Mouse (Mus musculus) cerebellum, postnatal 4 days (tissue): Measurements from ENCODE around the gene Eif4e1b.

Source experiments
- DNase-seq, 2 experiments: peaks; one replicate each; pipeline ENCODE4 v3.0.0; 2022; ENCODE audit warnings: low spot score in 2 of 2, mixed read lengths in 1 of 2

Gene Eif4e1b

GRCm38 (mm10) chr13:54783698-54784097 is at the start of gene Eif4e1b:
Gene Eif4e1b (plus strand): TSS chr13:54783998.
- DNase-seq = no peak

DNA sequence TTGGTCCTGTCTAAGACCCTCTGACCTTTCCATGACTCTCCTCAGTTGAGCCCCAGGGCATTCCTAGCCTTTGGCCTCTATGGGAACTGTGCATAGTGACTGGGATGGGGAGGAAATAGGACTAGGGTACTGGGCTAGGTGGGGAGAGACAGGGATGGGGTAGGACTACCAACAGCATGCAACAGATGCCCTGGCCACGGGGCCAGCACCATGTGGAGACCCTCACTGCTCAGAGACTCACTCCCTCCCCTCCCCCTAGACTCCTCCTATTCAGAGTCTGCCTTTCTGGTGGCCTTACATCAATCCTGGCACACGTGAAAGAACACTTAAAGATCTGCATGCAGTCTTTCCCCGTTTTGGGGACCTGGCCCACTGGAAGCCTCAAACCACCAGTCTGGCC is 46.9 kb upstream of the Eif4e1b start:
- no peak for DNase-seq

GRCm38 (mm10) chr13:54737488-54738212 is 46.1 kb upstream of the Eif4e1b start:
- no peak for DNase-seq

- peak in 1 of 2 experiments; percentile 49 for DNase-seq
These were observed 45.6 kb upstream of the Eif4e1b start for GRCm38 (mm10) chr13:54738213-54738601.

DNA sequence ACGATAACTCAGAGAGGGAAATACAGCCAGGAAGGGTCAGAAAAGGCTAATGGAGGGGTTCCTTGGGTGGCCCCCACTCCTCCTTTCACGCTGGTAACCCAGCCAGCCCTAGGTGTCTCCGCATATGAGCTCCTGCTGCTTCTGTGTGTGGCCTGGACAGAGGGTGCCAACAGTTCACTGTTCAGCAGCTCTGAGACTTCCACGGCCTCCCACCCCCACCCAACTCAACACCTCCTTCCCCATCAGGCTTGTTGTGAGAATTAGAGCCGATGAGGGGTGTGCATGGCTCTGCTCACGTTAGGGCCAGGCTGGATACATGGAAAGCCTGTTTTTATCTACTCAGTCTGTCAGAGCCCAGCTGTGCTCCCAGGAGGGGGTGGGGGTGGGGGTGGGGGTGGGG is 37.7 kb upstream of the Eif4e1b start:
- no peak for DNase-seq

GRCm38 (mm10) chr13:54746896-54747295 is 36.9 kb upstream of the Eif4e1b start:
- peak in 1 of 2 experiments; percentile 40 for DNase-seq

GRCm38 (mm10) chr13:54748190-54748589 is 35.6 kb upstream of the Eif4e1b start:
- no peak for DNase-seq

DNA sequence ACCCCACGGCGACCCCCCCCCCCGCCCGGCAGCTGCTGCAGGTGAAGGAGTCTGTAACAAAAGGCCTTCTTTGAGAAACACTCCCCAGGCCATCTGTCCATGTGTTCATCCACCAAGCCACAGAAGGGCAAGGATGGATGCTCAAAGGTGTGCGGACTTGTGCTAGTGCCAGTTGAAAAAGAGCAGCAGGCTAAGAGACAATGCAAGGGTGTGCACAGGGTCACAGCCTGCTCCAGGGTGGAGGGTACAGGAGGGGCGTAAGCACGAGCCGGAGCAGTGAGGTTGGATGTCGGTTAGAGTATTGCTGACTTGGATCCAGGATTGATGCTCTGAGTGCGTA is 35.1 kb upstream of the Eif4e1b start:
- DNase-seq = no peak

- DNase-seq = peak; percentile 62 to 77
These were observed 34.5 kb upstream of the Eif4e1b start for GRCm38 (mm10) chr13:54749061-54749863.

DNA sequence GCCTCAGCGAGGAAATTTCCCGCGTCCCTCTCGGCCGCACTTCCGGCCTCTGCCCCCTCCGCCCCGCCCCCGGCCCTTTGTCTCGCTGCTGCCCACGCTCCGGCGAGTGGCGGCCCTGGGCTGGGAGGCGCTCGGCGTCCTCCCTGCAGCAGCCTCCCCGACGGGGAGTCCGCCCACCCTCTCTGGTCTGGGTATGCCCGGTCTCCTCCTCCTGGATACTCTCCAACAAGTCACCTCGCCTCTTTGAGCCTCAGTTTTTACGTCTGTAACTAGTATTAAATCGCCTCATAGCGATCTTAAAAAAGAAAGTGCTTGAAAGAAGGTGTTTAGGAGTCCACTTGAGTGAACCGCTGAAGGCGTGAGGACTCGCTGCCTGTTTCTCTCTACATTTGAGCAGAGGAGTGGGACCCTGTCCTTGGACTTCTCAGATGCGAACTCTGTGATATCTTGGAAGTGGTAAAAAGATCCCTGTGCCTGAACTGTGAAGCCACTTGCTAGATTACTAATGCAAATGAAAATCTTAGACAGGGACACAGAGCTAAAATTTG is 33.9 kb upstream of the Eif4e1b start, which contains the start of gene Gprin1:
Gprin1 (minus strand) TSS at position 11 of the 548 bp plus-strand sequence.
- no peak for DNase-seq

GRCm38 (mm10) chr13:54750699-54751098 is 33.1 kb upstream of the Eif4e1b start:
- no peak for DNase-seq

- no peak for DNase-seq
These were observed 31.1 kb upstream of the Eif4e1b start for GRCm38 (mm10) chr13:54752656-54753055.

- no peak for DNase-seq
These were observed 30.1 kb upstream of the Eif4e1b start for GRCm38 (mm10) chr13:54753733-54754132.

DNA sequence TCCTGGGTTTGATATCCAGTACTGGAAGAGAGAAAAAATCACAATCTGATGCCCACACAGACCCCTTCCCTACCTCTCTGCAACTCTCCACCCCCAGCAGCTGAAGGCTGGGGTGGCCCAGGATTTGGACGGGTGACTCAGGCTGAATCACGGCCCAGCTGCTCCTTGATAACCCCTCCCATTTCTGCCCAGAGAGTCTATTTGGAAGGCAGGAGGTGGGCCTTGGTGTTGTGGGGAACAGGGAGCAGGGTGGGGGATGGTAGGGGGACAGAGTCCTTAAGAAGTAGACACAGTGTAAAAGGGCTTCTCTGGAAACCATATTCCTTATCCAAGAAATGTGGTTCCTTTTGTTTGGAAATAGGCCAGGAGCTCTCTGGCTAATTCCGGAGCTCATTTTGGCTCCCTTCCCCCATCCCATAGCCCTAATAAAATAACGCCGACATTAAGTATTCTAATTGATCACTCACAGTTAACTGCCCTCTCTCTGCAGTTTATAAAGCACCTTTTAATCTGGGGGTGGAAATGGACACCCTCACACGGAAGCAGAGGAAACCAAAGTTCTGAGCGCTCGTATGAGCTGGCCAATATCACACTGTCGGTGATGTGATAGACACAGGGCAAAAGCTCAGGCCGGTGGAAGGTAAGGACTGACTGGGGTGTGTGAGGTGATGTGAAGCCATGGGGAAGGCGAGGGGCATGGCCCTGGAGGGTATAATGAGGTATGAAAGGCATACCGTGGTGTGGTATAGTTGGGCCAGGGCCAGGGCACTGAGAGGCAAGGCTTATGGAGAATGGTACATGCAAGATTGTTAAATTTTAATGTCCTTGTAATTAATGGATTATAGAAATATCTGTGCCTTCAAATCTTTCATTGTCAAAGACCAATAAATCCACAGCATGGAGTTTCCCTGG is 29.4 kb upstream of the Eif4e1b start:
- DNase-seq = no peak

DNA sequence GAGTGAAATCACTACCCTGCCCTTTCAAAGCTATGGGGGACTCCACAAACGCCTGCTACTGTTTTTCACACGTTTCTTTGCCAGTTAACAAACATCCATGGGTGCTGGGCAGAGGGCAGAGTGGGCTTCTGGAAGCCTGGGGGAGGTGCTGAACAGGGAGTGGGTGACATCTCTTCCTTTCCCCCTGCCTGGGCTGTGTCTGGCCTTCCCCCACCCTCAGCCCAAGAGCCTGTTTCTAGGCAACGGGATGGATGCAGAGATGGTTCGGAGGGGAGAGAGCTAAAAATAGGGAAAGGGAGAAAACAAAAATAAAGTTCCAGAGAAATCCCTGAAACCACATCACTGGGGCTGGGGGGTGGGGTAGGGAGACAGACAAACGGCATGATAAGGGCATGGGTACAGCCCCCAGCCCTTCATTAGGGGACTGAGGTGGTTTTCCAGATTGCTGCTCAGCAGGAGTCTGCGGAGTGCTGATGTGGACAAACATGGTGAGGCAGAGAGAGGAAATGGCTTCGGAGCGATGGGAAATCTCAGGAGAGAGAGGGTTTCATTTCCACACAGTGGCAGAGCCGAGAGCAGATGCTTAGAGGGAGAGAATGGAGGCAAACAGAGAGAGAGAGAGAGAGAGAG is 28.5 kb upstream of the Eif4e1b start:
- DNase-seq = no peak

DNA sequence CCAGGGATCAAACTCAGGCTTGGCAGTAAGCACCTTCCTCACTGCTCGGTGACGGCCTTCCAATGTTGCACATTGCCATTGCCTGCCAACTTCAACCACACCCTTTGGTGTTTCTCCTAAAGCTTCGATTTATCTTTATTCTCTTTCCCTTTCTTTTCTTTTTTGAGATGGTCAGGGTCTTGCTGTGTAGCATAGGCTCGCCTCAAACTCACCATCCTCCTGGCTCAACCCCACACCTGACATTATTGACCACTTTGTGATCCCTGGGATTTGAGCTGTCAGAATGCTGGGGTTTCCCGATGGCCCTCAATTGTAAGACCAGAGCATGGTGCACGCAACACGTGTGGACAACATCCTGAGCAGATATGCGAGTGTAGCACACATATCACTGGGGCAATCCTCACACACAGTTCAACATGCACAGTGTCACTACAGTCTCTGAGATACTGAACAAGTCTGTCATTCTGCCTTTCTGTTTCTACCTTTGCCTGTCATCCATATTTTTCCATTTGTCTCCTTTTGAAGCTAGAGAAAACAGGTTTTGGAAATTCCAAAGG is 27.6 kb upstream of the Eif4e1b start:
- no peak for DNase-seq

DNA sequence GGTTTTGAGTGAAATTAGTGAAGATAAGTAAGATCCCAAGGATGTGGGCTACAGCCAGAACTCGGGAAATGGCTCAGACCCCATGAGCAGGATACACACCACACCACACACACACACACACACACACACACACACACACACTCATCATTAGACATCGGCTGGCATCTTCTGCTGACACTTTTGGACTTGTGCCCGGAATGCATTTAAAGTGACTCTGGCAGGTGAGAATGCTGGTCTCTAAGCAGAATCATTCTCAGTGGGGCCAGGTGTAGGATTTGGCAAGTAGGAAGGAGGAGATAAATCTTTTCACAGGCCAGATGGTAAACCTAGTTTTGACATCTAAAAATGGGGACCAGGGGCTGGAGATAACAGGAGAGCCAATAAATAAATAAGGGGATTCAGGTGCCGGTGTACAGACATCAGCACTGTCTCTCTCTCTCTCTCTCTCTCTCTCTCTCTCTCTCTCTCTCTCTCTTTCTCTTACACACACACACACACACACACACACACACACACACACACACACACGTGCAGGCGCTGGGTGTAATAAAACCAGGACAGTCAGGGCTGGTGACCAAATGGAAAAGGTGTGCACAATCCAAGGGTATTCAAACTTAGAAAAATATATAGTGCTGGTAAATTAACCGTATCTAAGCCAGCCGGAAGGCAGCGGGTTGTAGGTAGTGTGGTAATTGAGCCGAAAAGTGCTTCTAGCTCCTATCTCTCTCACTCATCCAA is 26.5 kb upstream of the Eif4e1b start:
- DNase-seq = peak in 1 of 2 experiments; percentile 74

DNA sequence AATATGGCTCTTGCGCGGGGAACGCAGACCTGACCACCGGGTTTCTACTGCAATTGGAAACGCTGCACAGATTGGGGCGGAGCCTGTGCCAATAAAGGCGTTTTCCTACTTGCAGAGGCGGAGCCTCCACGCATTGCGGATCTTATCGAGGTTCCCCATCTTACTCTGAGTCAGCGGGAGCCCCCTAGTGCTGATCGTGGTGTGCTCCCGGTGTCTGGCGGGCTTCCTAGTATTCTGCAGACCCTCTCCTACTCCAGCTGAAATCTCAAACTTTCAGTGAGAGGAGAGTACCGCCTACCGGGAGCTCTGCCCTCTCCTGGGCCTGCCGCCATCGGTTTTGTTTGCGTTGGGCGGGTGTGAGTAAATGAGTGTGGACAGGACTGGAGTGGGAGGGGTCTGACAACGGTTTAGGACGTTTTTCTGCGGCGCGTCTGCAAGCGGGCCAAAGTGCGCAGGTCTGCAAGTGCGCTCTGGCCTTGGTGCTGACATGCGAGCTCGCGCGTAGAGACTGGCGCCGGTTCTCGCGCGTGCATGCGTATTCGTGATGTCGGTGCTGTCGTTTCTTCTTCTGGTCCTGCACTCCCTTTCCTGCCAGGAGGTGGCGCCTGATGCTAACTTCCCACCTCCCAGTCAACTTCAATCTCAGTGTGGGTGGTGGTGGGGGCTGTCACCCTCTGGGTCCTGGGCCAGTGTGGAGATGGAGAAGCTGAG is 25.6 kb upstream of the Eif4e1b start:
- DNase-seq = peak; percentile 84 to 95

- DNase-seq = no peak
These were observed 24.9 kb upstream of the Eif4e1b start for GRCm38 (mm10) chr13:54758756-54759470.
